Mouse (Mus musculus) adrenal gland, adult 10 weeks (tissue): ENCODE data around the gene Edrf1. TPM values are rescaled to one million over a fixed set of nuclear protein-coding genes. Genes with fewer than 3 reads are reported as not detected.

Experiments used
- polyA plus RNA-seq: library from polyadenylated mRNA; stranded (reverse); fragments of 350-450 nt; fragmentation: Illumina TruSeq; extraction: RNeasy Lipid Tissue Mini Kit (QIAGEN cat#74804); gene quantifications from one replicate; pipeline ENCODE4 v1.2.3, GENCODE M21; 2014; ENCODE audit warnings: low read depth, low replicate concordance

Gene Edrf1
- 28.2 TPM for polyA plus RNA-seq

GRCm38 (mm10) chr7:133637361-133638305, at the start of gene Edrf1:
Gene Edrf1, plus strand, starts transcription at chr7:133637543.

GRCm38 (mm10) chr7:133602058-133602457, 35.3 kb upstream of the Edrf1 start, which contains the start of gene Tex36:
Gene Tex36, minus strand, starts transcription at chr7:133602158.

GRCm38 (mm10) chr7:133679961-133680360, 42.6 kb downstream of the Edrf1 start, which contains the start of gene Mmp21:
Gene Mmp21, minus strand, starts transcription at chr7:133680061.

Other genes with a start within 250 kb of the Edrf1 start
- gene Tex36, start 35.4 kb upstream of the Edrf1 start, polyA plus RNA-seq = not detected
- not detected for gene Mmp21, start 42.5 kb downstream of the Edrf1 start, polyA plus RNA-seq
- gene Bccip, start 71.8 kb downstream of the Edrf1 start, polyA plus RNA-seq = 77.4 TPM
- gene Uros, start 72.5 kb downstream of the Edrf1 start, polyA plus RNA-seq = 21.4 TPM
- not detected for gene Fank1, start 139.3 kb downstream of the Edrf1 start, polyA plus RNA-seq
- gene Dhx32, start 145.2 kb downstream of the Edrf1 start, polyA plus RNA-seq = 15.2 TPM